Mouse (Mus musculus): Measurements from ENCODE around the gene H2-Ke6.

H2-Ke6 gene

DNA sequence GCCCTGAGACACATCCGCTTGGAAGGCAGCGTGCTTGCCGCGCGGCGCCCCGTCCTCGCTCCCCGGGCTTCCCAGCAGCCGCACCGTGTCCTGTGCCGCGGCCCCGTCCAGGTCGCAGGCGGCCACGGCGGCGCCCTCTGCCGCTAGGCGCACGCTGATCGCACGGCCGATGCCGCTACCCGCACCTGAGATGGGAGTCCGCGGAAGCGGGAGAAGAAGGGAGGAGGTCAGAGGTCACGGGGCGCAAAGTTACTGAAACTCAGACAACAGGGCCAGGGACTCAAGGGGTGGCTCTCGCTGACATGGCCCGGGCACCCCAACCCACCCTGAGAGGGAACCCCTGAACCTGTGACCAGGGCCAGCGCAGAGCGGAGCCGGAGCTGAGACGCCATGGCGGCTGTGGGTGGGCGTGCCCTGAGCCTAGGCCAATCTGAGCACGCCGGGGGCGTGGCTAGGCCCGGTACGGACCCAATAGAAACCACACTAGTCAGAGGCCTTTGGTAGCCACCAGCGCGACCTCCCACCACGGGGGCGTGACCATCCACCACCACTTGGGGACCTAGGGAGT is at the start of gene H2-Ke6:
H2-Ke6 (minus strand) TSS at position 405 of the 568 bp plus-strand sequence.
- DNase-seq: peak; percentile 97 to 98

DNA sequence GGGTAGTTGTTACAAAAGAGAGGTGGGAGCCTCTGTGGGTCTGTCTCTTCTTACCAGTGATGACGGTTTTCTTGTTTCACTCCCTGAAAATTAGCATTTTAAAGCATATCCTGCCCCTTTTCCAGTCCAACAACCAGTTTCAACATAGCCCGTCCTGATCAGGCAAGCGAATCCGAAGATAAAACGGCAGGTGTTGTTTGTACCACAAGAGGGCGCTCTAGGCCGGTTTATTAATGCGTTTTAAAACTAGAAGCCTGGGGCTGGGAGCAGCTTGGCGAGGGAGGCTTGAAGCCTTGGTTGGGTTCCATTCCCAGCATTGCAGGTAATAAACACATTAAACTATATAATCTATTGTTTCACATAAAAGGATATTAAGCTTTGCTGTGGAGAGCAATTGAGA is 49.7 kb upstream of the H2-Ke6 start:
- peak; percentile 79 to 88 for DNase-seq

DNA sequence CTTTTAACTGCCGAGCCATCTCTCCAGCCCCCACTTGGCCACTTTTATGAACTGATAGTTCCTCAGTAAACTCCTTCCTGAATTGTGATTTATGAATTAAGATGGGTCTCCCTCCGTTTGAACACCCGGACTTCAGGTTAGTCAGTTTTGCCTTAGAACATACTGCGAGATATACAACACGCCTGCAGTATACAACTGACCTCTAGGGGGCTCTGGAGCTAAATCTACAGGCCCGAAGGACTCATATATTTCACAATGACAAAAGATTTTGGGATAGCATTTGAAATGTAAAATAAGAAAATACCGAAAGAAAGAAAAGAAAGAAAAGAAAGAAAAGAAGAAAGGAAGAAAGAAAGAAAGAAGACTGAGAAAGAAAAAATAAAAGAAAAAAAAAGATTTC is 47.4 kb upstream of the H2-Ke6 start:
- peak; percentile 75 to 91 for DNase-seq

DNA sequence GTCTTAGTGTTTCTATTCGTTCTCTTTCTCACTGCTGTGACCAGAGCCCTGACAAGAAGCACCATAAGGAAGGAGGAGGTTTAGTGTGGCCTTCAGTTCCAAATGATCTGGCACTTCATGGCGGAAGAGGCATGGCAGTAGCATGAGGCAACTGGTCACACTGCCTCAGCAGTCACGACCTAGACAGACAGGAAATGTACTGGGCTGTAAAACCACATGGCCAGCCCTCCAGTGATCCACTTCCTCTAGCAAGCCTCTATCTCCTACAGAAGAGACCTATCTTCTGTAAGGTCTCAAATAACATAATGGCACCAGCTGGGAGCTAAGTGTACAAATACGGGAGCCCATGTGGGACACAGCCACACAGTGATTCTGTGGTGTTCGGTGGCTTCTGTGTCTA is 44.2 kb upstream of the H2-Ke6 start:
- no peak for DNase-seq

DNA sequence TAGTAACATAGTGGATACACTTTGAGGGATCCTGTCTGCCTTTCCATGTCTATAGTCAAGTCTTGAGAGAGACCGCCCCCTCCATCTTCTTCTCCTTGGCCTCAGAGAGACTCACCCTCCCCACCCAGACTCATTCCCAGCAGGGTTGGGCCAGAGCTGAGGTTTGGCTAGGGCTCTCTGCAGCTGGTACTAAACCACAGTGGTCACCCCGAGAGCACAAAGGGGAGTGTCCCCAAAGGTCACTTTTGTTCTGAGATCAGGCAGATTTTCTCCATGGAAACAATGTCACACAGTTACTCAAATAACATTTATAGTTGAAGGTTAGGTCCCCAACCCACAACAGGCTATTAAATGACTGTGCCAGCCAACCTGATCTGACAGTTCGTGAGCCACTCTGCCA is 41.0 kb upstream of the H2-Ke6 start:
- DNase-seq: no peak

DNA sequence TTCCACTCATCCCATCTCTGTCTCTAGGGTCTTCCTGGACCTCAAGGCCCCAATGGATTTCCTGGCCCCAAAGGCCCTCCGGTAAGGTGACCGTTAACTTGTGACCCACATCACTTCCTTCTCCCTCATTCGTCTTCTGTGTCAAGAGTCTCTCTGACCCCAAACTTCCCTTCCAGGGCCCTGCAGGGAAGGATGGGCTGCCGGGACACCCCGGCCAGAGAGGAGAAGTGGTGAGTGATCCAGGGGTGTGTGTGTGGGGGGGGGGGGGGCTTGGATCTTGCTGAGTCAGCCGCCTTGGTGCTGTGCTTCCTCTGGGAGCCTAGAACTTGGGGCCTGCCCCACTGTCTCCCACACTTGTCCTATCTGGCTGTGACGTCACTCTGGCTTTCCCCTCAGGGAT is 29.4 kb upstream of the H2-Ke6 start:
- DNase-seq: no peak

DNA sequence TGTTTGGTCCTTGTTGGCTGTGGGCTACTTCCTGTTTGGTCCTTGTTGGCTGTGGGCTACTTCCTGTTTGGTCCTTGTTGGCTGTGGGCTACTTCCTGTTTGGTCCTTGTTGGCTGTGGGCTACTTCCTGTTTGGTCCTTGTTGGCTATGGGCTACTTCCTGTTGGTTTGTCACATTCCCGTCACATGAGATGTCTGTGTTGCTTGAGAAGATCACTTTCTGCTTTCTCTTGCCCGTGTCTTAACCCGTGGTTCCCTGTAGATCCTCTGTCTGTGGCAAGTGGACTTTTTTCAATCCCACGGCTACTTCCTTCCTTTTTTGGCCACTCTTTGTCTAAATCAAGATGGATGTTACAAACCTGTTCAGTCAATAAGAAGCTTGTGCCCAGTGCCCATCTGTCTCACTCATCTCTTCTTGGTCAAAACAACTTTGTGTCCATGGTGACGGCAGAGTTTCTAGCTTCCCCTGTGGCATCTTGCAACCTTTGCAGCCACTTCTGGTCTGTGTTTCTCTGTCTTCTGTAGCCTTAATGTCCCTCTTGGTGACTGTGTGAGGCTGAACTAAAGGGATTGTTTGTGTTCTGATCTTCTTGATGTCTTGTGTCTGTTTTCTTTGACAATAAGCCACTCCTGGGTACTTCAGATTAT is 19.7 kb upstream of the H2-Ke6 start:
- DNase-seq: no peak

DNA sequence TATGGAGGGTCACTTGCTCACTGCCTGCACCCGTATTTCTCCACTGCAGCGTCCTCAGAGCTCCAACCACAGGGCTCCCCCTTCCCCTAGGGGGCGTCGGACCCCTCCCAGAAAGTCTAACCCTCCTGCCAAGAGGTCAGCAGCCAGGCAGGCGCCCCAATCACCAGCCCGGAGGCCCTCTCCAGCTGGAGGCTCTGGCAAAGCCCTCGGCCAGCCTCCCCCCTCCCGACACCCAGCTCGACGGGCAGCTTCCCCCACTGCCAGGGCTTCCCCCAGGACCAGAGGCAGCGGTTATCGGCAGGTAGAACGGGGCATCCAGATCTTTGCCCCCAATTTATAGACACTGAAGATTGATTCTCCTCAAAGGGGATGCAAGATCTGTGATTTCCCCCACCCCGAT is 18.1 kb upstream of the H2-Ke6 start:
- DNase-seq: no peak

DNA sequence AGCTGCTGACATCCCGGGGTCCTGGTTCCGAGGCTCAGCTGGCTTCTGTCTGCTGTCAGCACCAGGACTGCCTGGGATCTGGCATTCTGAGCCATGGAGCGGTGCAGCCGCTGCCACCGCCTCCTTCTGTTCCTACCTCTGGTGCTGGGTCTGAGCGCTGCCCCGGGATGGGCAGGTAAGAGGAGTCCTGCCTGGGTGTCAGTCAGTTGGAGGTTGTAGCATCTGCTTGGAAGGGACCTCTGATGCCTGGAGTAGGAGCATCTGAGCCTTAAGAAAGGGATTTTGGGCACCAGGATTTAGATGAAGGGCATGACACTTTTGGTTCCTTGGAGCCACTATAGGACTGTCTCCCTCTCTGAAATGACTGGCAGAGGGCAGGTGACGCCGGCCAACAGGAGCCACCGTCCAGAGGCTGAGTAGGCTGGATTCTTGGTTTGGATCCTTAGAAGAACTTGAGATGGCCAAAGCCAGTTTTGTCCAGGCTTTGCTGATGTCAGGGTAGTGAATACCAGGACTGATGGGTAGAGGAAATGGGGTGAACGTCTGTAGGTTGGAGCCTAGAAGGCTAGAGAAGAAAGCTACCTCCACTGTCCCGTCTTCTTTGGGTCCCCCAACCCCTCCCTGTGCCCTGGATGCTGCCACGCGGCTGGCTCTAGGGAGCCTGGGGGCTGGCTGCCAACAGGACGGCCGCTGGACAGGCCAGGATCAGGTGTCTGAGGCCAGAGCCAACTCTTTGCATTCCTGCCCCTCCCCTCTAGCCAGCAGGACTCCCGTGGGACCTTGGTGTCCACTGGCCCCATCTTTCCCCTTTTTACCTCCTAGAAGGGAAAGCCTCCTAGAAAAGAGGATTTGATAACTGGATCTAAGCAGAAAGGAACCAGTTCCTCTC is 11.9 kb upstream of the H2-Ke6 start:
- DNase-seq: peak in 1 of 2 experiments; percentile 42

DNA sequence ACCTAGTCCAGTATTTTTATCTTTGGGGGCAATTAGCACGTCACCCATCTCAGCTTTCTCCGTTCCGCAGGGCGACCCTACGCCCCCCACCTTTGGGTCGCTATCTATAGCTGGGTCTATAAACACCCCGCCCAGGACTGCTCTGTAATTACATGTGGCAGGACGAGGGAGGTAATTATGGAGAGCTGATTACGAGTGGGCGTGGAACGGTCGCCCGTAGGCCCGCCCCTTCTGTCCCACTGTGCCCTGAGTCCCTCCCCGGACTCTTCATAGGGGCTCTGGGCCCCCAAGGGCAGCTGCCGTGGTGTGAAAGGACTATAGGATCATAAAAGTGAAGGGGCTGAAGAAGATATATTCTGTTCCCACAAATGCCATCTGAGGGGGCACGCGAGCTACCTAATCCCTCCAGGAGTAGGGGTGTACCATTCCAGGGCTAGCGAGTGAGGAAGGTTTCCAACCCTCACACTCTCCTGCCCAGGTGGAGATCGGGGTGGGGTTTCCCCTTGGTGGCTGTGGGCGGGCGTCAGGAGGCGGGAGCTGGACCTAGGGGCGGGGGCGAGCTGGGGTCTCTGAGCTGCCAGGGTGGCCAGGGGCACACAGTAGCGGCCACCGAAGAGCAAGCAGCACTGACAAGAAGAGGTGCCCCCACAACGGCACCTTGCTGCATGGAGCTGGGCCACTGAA is 11.2 kb upstream of the H2-Ke6 start, which contains the start of gene Col11a2:
Col11a2 (plus strand) TSS at position 560 of the 684 bp plus-strand sequence.
- no peak for DNase-seq

DNA sequence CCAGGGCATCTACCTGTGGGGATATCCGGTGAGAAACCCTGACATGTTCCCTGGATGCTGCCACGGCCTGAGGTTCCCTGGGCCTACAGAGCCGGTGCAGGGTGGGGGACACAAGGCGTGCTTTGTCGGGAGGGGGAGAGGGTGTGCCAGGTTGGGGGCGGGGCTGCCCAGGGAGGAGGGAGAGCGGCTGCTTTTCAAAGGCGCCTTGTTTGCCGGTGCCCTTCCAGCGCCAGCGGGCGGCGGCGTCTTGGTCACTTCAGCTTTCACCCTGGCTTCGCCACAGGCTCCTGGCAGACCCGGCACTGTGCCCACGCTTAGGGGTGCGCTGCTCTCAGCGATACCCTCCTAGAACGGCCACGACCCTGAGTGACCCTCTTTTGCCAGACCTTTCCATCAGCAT is 10.6 kb upstream of the H2-Ke6 start:
- DNase-seq: no peak

DNA sequence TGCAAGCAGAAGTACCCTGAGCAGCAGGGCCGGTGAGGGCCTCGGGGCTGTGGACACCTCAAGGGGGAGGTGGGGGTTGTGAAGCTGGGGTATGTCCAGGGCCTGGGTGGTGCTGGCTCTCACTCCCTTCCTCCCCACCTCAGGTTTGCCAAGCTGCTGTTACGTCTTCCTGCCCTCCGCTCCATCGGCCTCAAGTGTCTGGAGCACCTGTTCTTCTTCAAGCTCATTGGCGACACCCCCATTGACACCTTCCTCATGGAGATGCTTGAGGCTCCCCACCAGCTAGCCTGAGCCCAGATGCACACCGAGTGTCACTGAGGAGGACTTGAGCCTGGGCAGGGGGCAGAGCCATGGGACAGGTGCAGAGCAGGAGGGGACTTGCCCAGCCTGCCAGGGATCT is 9.4 kb upstream of the H2-Ke6 start:
- no peak for DNase-seq

DNA sequence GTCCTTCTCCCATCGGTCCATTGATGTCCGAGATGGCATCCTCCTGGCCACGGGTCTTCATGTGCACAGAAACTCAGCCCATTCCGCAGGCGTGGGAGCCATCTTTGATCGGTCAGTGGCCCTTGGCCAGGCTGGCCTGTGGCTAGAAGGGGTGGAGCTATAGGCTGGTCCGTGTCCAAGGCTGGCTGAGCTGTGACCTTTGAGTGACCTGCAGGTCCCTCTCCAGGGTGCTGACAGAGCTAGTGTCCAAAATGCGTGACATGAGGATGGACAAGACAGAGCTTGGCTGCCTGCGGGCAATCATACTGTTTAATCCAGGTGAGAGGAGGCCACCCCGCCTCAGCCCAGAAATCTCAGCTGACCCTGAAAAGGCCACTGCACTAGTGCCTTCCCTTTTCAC is 8.8 kb upstream of the H2-Ke6 start:
- peak; percentile 74 to 87 for DNase-seq

DNA sequence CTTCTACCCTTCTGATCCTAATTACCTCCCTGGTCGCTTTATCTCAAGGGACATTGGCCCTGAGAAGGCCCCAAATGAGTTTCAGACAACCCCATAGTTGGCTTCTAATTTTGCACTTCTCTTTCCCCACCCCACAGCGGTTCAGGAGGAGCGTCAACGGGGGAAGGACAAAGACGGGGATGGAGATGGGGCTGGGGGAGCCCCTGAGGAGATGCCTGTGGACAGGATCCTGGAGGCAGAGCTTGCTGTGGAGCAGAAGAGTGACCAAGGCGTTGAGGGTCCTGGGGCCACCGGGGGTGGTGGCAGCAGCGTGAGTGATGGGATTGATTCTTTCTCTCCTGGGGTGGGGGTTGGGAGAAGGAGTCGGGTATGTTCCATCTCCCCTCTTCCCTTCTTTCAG is 7.7 kb upstream of the H2-Ke6 start:
- DNase-seq: peak in 1 of 2 experiments; percentile 0

DNA sequence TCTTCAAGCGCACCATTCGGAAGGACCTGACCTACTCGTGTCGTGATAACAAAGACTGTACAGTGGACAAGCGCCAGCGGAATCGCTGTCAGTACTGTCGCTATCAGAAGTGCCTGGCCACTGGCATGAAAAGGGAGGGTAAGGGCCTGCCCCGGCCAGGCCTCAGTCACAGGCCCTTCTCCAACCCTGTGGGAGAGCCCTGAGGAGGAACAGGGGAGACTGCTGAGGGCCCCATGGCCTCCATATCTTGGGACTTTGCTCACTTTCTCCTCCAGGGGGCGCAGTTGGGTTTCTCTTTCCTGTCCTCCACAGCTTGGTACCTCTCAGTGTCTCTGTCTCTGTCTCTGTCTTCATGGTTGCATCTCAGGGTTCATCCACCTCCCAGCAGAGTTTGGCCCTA is 6.2 kb upstream of the H2-Ke6 start:
- peak; percentile 53 to 81 for DNase-seq

DNA sequence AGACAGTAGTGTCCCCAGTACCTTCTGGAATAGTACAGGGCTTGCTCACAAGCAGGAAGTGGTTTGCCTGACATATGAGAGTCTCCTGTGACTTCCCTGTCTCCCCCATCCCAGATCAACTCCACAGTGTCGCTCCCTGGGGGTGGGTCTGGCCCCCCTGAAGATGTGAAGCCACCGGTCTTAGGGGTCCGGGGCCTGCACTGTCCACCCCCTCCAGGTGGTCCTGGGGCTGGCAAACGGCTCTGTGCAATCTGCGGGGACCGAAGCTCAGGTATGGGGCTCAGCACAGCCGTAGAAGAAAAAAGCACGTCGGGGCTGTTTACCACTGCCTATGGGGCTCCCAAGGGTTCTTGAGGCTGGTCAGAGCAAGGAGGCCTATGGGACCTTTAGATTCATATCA is 5.6 kb upstream of the H2-Ke6 start:
- DNase-seq: peak in 1 of 2 experiments; percentile 1

DNA sequence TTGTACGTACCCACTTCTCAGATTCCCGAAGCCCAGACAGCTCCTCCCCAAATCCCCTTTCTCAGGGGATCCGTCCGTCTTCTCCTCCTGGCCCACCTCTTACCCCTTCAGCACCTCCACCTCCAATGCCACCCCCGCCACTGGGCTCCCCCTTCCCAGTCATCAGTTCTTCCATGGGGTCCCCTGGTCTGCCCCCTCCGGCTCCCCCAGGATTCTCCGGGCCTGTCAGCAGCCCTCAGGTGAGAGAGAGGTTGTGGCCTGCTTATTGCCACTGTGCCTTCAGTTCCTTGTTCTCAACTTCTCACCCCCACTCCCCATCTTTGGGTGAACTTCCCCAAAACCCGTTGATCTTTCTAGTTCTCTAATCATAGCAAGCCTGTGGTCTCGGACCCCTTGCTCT is 4.9 kb upstream of the H2-Ke6 start:
- peak in 1 of 2 experiments; percentile 19 for DNase-seq

DNA sequence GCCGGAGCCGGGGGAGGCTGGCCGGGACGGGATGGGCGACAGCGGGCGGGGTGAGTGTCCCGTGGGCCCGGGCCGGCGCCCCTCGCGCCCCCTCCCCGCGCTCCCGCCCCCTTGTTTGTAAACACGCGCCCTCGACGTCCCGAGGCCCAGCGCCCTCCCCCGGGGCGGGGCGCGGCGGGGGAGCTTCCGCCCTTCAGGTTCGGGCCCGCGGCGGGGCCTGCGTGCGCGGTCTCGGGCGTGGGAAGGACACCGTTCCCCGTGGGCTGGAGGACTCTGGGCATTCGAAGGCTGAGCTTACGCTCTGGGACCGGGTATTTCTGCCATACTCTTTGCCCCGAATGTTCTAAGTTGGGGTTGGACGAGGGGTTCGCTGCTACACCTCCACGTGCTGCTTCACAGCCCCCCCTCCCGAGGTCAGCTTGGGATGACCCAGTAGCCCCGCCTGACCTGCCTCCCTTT is 4.3 kb upstream of the H2-Ke6 start:
- DNase-seq: peak; percentile 70 to 86

DNA sequence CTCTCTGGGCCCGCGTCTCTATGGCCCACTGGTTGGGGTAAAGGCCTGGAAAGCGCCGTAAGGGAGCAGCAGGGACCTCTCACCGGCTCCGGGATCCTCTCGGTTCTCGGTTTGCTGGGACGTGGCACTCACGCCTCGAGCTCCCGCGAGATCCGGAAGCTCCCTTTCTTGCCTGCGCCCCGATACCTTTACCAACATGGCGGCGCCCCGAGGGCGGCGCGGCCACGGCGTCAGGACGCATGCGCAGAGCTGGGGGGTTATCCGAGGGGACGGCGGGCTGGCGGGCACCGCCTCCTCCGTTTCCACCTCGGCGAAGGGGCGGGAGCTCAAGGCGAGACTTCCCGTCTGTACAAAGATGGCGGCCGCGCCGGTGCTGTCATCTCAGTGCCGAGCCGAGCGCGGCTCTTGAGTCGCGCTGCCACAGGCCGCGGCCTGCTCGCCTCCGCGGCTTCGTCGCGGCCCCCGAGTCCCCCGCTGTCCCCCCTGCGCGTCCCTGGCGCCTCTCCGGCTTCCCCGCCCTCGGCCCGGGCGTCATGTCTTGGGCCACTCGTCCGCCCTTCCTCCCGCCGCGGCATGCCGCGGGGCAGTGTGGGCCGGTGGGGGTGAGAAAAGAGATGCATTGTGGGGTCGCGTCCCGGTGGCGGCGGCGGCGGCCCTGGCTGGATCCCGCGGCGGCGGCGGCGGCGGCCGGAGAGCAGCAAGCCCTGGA is 3.8 kb upstream of the H2-Ke6 start, which contains the start of the genes Slc39a7 and Rxrb:
Slc39a7 (minus strand) TSS at position 218 of the 709 bp plus-strand sequence.
Rxrb (plus strand) TSS at position 348 of the 709 bp plus-strand sequence.
- peak; percentile 97 to 99 for DNase-seq

DNA sequence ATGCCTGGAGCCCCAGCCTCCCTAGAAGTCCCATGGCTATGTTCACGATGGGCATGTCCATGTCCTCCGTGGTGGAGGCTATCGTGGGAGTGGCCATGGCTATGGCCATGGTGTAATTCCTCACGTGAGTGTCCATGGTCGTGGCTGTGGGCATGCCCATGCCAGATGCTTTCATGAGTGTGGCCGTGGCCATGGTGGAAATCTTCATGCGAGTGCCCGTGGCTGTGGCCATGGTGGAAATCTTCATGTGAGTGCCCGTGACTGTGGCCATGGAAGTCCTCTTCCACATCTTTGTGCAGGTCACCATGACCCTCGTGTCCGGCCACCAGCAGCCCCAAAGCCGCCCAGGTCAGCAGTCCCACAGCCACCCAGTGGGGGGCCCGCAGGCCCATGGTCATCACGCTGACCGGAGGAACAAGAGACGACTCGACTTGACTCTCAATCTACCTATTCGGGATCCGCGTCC is 3.0 kb upstream of the H2-Ke6 start:
- peak in 1 of 2 experiments; percentile 8 for DNase-seq

DNA sequence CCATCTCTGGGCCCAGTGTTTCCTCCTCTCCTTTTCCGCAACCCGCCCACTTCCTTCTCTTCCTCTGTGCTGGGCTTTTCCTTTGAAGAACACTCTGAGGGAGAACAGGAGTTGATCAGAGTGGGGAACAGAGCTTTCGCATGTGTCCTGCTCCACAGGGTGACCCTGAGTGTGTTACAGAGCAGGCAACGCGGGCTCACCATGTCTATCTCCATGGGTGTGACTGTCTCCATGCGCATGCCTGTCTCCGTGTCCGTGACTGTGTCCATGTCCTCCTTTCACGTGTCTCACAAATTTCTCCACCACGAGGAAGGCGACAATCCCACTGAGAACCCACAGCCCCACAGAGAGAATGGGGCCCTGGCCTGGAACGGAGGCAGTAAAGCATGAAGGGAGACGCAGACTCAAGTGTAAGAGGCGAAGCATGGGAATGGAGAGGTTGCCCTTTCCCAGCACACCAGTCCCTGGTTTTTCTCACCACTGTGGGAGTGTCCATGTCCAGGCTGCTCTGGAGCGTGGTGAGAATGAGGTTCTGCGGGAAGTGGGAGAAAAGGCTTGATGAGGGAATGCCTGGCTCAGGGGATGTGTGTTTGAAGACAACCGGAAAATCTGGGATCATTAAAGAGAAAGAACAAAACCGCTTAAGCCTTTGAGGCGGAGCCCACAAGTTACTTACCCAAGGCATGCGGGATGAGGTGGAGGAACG is 2.2 kb upstream of the H2-Ke6 start:
- no peak for DNase-seq

Data from kidney, postnatal 36 days (tissue).